Mouse (Mus musculus): ENCODE data around the gene Calm3.
A peak's percentile ranks its signal among the peaks of the same experiment; 100 is the strongest.

Calm3 gene

DNA sequence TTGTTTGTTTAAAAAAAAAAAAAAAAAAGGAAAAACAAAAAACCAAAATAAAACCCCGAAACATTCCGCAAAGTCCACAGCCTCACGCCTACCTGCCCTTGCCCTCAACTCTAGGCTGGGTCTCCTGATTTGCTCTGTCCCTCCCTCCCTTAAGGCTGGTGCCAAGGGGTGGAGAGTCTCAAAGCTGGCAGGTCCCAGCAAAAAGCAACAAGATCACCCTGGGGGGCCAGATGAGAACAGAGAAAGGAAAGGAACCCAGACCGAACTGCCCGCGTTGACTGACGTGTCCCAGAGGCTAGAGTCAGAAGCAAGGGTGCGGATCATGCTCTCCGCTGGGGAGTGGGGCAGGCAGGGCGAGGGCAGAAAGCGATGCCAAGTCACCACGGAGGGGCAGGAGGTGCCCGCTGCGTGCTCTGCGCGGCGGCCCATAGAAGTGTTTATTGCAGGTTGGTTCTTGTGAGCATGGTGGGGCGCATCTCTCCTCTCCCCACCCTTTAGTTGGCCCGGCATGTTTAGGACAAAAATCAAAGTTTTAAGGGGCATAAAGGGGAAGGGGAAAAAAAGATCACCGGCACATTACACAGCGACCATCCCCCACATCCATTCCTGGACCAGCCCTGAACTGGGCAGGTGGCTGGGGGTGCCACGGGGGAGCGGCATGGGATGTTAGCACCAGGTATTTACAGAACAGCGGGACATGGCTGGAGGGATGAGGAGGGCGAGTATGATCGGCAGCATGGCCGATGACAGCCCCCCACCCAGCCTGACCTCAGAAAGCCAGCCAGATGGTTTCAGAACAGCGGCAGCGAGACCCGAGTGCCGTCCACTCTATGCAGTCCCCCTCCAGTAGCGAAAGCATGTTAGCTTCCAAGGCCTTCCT lies 8.2 kb downstream of the Calm3 start:
- no peak for DNase-seq (ENCODE audit: low read depth, low spot score)

DNA sequence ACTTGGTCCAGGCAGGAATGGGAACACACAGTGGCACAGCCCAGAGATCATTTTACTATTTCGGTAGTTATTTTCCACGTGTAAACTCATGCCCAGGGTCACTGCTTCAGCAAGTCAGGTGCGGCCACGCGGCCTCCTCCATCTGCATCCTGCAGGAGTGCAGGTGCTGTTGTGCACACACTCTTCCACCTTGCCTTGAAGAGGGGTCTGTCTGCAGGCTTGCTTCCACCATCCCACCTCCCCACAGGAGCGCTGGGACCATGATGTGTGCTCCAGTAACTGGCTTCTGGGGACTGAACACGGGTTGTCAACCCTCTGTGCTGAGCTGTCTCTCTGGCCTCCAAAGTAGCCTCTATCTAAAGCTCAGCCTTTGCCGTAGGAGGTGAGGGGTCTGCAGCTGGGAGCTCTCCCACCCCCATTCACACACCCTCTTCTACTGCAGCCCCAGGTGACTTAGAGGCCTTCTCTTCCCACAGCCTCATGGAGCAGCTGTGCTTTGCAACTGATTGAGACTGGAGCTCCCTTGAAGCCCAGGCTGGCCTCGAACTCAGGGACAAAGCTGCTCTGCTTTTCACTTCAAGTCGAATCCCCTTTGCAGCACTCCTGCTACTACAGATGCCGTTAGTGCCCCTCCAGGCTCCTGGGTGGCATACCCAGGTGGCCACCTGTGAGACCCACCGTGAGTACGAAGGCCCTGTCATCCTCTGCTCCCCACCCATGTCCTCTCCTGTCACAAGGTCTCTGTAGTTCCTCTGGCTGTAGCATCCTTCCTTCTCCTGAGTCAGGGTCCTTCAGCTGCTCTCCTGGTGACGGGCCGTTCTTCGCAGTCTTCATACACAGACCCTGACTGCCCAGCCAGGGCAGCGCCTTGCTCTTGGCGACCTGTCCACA lies 9.2 kb downstream of the Calm3 start:
- no peak for DNase-seq (ENCODE audit: low read depth, low spot score)

DNA sequence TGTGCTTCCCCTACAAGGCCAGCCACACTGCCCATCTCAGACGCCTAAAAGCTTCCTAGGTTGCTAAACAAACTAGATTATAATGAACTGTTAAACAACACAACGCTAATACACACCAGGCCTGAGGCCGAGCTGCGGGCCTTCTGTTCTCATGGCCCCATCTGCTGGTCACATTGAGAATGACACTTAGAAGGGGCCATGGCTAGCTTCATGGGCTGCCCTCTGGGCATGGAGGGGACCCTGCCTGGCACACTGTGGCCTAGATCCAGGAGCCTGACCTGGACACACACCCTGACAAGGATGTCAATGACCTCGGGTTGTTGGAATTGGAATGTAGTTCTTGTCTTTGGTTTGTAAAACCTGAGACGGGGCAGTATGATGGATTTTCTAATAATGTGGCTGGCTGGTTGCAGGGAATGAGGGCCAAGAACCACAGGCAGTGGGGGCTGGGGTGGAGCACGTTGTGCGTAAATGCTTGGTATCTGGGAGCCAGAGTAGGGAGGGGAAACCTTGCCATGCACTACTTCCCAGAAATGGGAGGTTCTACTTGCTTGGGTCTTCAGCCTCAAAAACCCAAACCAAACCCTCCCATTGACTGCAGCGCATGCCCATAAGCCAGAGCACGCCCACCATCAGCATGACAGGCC lies 10.0 kb downstream of the Calm3 start:
- no peak for DNase-seq (ENCODE audit: low read depth, low spot score)

DNA sequence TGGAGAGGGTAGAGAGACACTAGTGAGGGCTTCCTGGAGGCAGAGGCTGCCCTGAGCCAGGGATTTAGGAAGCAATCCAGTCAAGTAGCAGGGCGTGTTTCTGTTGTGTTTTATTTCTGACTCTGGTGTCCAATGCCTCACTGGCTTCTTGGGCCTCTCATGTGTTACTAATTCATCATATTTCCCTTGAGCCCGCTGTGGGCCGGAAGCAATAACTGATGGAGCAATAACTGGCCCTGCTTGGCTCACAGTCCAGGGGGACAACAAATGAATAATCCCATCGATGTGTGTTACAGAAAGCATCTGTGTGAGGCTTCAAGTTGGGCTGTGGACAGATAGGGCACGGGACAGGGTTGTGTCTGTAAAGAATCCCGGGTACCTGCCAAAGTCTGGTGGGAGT lies 11.6 kb downstream of the Calm3 start:
- no peak for DNase-seq (ENCODE audit: low read depth, low spot score)

DNA sequence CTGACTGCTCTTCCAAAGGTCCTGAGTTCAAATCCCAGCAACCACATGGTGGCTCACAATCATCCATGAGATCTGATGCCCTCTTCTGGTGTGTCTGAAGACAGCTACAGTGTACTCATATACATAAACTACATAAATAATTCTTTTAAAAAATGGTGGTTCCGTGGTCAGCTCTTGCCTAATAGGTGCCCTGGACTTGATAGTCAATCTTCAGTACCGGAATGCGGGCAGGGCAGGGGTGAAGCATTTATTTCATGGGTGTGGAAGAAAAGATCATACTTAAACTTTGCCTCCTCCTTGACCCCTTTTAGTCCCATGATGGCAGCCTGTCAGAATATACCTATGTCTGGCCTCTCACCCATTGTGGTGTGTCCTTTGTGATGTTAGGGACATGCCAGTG lies 12.0 kb downstream of the Calm3 start:
- no peak for DNase-seq (ENCODE audit: low read depth, low spot score)

DNA sequence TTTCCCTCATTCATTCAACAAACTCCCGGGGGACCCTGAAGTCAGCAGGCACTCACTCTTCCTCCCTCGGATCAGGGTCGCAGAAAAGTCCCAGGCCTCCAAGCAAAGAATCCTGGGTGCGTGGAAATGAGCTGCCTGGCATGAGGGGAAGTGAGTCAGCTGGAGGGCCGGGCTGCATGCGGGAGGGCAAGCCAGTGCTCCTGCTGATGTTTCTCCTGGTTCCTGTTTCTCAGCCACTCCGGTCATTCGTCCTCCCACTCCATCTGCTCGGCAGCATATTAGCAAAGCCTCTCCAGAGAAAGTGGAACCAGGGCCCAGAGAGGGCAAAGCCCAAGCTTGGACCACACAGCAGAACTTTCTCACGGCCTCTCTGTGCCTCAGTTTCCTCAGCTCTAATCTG lies 14.0 kb downstream of the Calm3 start:
- no peak for DNase-seq (ENCODE audit: low read depth, low spot score)

DNA sequence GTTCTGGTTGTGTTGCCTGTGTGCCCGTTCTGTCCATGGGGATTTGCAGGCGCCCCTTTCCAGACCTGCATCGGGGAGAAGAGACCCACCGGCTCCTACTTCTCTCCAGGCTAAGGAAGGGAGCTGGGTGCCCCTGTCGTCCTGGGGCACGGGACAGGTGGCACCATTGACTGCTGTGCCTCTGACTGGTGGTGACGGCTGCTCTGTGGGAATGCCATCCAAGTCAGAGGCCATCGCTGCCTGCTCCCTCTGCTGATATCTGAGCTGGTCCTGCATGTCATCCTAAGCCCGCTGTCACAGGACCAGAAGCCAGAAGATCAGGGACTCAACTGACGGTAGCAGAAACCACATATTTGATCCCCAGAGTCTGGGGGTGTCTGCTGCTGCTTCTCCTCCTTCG lies 15.1 kb downstream of the Calm3 start:
- no peak for DNase-seq (ENCODE audit: low read depth, low spot score)

DNA sequence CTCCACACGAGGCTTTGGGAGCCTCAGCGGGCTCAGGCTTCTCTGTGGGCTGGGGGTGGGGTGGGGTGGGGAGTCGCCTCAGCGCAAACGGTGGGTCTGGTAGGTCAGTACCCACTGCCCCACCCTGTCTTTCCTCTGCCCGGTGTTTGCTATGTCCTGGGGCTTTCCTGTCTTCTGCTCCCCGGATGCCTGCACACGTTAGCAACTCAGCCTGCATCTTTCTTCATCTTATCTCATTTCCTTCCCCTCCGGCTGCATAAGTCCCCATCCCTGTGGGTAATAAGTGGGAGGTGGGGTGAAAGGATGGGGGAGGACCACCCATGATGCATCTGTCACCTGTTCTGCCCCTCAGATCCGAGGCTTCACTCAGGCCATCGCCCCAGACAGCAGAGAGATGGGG lies 15.5 kb downstream of the Calm3 start:
- no peak for DNase-seq (ENCODE audit: low read depth, low spot score)

DNA sequence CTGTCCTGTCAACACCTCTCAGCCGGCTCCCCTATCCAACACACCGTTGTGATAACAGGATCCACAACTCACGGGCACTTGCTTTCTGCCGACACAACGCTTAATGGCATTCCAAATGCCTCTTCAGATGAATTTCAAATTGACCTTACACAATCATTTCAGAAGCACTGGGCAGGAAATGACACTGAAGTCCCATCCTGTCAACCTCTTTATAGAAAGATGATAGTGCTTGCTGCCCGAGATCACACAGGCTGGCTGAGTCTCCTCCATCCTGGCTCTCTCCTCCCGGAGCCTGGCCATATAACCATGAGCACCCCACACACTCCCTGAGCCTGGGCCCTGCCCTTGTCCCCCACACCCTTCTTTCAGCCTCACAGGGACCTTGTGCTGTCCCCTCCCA lies 16.1 kb downstream of the Calm3 start:
- no peak for DNase-seq (ENCODE audit: low read depth, low spot score)

DNA sequence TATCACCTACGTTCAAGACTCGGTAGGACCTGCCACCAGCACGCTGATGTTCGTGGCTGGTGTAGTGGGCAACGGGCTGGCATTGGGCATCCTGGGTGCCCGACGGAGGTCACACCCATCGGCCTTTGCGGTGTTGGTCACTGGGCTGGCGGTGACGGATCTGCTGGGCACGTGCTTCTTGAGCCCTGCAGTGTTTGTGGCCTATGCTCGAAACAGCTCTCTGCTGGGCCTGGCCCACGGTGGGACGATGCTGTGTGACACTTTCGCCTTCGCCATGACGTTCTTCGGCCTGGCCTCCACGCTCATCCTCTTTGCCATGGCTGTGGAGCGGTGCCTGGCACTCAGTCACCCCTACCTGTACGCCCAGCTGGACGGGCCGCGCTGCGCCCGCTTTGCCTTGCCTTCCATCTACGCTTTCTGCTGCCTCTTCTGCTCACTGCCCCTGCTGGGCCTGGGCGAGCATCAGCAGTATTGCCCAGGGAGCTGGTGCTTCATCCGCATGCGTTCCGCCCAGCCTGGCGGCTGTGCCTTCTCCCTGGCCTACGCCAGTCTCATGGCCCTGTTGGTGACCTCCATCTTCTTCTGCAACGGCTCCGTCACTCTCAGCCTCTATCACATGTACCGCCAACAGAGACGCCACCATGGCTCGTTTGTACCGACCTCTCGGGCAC lies 16.9 kb downstream of the Calm3 start:
- DNase-seq (ENCODE audit: low read depth, low spot score): no peak

DNA sequence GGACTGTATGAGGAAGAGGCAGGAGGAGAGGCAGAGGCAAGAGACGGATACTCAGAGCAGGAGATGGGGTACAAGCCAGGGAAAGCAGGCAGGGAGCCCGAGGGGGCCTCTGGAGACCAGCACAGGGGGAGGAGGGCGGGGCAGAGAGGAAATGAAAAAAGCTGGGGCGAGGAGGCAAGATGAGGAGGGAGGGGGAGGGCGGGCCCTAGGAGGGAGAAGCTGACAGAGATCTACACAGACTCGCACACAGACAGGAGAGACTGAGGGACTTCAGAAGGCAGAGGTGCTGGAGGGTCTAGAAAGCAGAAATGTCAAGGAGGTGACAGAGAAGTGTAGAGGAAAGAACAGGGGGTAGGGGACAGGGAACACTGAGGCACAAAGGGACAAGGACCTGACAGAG lies 17.6 kb downstream of the Calm3 start, which contains the start of gene Ptgir:
Gene Ptgir (plus strand): TSS at position 210 of the 400 bp plus-strand sequence.
- no peak for DNase-seq (ENCODE audit: low read depth, low spot score)

DNA sequence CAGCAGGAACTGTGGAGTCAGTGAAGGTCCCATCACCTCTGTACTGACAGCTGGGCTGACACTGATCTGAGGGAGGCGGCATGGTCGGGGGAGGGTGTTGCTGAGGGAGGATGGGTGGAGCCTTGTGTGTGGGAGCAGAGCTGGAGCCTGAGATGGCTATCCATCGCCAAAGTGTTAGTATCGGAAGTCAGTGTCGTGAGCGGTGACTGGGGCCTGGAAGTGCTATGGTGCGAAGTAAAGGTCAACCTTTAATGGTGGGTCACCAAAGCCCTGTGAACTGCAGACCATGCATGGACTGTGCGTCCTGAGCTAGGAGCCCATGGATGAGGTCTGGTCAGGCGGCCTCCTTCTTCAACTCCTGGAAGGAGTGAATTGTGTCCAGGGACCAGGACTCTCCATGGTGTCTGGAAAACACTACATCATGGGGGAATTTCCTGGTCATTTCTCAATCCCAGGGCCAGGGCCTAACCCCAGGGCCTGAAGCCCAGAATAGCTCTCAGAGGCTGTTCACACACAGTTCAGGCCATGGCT lies 18.4 kb downstream of the Calm3 start:
- DNase-seq (ENCODE audit: low read depth, low spot score): no peak

DNA sequence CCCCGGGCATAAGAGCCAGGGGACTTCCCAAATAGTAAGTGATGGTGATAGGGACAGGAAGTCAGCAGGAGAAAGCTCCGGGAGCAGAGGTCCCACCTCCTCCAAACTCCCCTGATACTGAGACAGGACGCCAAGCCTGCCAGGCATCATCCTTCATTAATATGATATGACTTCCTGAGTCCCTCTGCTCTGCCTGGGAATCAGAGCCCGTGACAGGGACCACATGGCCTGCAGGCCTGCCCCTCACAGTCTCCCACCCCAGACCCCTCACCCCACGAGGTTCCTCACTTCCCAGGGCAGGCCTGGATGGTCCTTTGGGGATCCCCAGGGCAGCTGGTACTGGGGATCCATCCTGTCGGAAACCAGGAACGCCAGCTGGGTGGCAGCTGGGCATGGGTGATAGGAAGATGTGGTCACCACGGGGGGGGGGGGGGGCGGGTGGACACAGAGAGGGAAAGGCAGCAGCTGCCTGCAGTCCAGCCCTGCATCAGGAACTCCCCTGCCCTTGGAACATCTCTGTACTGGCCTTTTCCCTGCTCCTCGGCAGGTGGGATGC lies 19.7 kb downstream of the Calm3 start:
- no peak for DNase-seq (ENCODE audit: low read depth, low spot score)

DNA sequence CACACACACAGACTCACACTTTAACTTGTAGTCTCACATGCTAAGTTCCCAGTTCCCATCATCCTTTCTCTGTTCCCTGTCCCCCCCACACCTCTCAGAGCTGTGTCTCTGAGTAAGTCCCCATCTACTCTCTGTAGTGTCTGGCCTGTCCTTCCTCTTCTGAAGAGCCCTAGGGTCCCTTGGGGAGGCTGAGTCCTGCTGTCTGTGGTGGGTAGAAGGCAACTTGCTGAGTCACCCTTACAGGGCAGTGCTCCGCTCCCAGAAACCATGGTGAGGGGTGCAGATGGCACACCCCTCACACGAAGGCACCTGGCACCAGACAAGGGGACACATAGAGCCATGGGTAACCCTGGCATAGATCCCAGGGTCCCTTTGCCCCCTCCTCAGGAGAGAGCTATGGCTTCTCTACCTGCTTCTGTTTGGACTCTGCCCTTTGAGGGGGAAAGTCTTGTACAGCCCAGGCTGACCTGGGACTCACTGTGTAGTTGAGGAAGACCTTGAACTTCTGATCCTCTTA lies 20.4 kb downstream of the Calm3 start:
- no peak for DNase-seq (ENCODE audit: low read depth, low spot score)

DNA sequence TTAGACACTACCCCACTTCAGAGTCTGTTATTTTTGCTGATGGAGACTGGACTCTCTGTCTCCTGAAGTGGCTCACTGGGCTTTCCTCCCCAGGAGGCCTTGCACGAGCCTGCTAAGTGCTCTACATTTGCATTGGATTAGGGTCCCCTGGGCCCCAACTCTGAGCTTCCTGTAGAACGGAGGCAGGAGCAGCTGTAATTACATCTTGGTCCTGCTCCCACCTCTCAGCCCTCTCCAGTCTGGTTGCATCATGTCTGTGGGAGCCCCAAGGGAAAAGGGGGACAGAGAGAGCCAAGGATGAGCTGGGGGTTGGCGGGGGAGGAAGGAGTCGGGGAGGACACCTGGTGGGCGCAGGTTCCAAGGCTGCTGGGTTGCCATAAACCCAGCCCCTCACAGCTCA lies 23.4 kb downstream of the Calm3 start:
- no peak for DNase-seq (ENCODE audit: low read depth, low spot score)

DNA sequence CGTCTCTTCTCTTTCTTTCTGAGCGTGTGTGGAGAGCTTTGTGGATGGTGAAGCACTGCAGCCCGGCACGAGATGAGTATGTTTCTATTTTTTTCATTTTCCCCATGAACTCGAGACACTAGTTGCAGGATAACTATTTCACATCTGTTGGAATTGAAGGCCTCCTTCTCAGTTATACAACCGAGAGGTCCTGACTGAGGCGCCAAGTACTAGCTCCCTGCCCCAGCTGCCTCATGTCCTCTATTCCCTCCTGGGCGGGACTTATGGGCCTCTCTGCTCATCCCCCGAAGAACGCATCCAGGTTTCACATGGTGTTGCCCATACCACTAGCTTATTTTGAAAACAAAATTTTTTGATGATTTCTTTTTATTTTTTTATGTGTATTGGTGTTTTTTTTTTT lies 28.4 kb downstream of the Calm3 start:
- no peak for DNase-seq (ENCODE audit: low read depth, low spot score)

DNA sequence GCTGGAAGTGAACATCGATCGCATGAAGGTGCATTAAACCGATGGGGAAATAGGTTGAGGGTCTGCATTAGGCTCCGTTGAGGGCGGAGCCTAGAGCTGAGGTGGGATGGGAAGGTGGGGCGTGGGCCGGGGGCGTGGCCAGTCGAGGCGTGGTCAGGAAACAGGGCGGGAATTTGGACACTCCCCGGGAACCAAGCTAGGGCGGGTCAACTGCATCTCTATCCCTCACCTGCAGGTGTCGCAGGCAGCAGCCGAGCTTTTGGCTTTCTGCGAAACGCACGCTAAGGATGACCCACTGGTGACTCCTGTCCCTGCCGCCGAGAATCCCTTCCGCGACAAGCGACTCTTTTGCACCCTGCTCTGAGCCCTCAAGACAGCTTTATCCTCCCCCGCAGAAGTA lies 28.9 kb downstream of the Calm3 start:
- DNase-seq (ENCODE audit: low read depth, low spot score): peak; percentile 26

DNA sequence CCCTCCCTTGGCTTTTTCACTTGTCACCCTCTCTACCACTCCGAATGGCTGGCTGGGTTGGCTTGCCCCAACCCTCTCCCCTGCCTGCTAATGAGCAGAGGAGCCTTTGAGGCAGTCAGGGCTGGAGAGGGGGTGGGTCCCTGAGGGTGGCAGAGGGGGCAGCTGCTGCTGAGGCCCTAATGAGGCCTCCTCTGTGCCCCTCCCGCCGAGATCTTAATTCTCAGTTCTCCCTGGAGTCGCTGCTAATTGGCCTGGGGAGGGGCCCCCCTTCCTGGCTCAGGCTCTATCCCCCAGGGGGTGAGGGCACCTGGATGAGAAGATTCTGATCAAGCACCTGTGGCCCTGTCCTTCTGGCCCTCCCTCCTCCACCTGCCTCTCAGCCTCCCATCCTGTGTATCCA lies 29.6 kb downstream of the Calm3 start:
- DNase-seq (ENCODE audit: low read depth, low spot score): no peak

DNA sequence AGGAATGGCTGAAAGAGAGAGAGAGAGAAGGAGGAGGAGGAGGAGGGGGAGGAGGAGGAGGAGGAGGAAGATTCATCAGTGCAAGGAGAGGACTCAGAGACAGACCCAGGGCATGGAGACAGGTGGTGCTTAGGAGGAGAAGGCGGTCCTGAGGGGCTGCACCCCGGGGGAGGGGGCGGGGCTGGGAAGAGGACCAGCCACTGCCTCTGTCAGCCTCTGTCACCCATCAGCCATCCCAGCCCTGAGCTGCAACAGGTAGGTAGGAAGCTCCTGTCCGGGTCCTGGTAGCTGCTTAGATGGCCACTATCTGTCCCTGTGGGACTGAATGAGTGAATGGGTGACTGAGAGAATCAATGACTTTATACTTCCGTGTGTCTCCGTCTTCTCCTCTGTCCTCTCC lies 30.3 kb downstream of the Calm3 start:
- no peak for DNase-seq (ENCODE audit: low read depth, low spot score)

DNA sequence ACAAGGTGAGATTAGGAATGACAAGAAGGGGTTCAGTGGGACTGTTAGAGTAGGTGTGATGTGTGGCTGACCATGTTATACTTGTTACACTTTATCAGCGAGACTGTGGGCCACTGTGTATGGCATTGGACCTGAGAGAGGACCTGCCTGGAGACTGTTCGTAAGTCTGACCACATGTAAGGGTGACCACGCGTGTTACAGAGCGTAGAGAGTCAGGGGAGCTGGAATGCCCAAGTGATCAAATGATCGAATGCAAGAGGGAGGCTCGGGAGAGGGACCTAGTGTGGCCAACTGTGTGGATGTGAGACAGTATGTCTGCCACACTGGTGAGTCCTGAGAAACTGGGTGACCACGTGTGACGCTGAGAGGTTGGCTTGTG lies 31.6 kb downstream of the Calm3 start:
- no peak for DNase-seq (ENCODE audit: low read depth, low spot score)
